Mouse (Mus musculus) midbrain, embryonic 12.5 days (tissue): ENCODE measurements at regions not wholly inside any gene's neighbourhood (a gene's known extent, or its start where the extent isn't known, plus 50 kb on each side); places are given as distances from the start of the nearest gene placed in this dataset.
"Not testable (repeated sequence)": the region's sequence is repeated elsewhere in the genome, so short reads cannot be mapped to it uniquely, and the experiment has no call there.

Source experiments
- ATAC-seq: fragments of 200-750 bp; cut with Nextera tagmentation; 2 replicates; pipeline ENCODE4 v1.8.0; 2017; ENCODE audit warnings: low read depth, moderate TSS enrichment, moderate library complexity; ENCODE audit not compliant: low FRiP score
- H3K27ac ChIP-seq: fragments of 300-500 bp; sonication (generic); replicated peaks from 2 replicates; pipeline ENCODE4 v1.5.1; 2016; ENCODE audit warnings: mild to moderate bottlenecking
- H3K27me3 ChIP-seq: fragments of 300-500 bp; sonication (generic); 2 replicates; pipeline ENCODE4 v1.6.1; 2016; ENCODE audit warnings: mild to moderate bottlenecking
- H3K36me3 ChIP-seq: fragments of 300-500 bp; sonication (generic); 2 replicates; pipeline ENCODE4 v1.6.1; 2016
- H3K4me1 ChIP-seq: fragments of 300-500 bp; sonication (generic); 2 replicates; pipeline ENCODE4 v1.6.1; 2016
- H3K4me2 ChIP-seq: fragments of 300-500 bp; sonication (generic); replicated peaks from 2 replicates; pipeline ENCODE4 v1.6.1; 2016; ENCODE audit warnings: mild to moderate bottlenecking, moderate library complexity
- H3K4me3 ChIP-seq: fragments of 300-500 bp; sonication (generic); 2 replicates; pipeline ENCODE4 v1.5.1; 2016; ENCODE audit warnings: mild to moderate bottlenecking
- H3K9ac ChIP-seq: fragments of 300-500 bp; sonication (generic); replicated peaks from 2 replicates; pipeline ENCODE4 v1.6.1; 2016; ENCODE audit warnings: mild to moderate bottlenecking, moderate library complexity
- H3K9me3 ChIP-seq: fragments of 300-500 bp; sonication (generic); 2 replicates; pipeline ENCODE4 v1.6.1; 2016; ENCODE audit warnings: mild to moderate bottlenecking
- WGBS: fragments of 180-500 bp; shearing (Covaris S2); methylation state at CpG from one replicate; pipeline ENCODE4 v1.1.7; 2016; 5-methylcytosine and 5-hydroxymethylcytosine counted together

GRCm38 (mm10) chr14:48607131-48607530 is 66.5 kb downstream of the Otx2 start:
- Histone ChIP-seq H3K36me3 (no peaks in the 10 kb centered on the region), H3K9ac (no peak overlapping the region), H3K4me1 (peaks cover 8% of the 10 kb centered on the region; the same call in 1 of the 2 replicates), H3K4me2 (no peak overlapping the region), H3K27ac (no peak overlapping the region), H3K4me3 (no peak overlapping the region), H3K9me3 (no peaks in the 10 kb centered on the region), H3K27me3 (no peaks in the 10 kb centered on the region)
- no peak for ATAC-seq
- 68% methylated on average over 6 of the region's 6 CpGs for WGBS

- Histone ChIP-seq H3K27ac (no peak overlapping the region), H3K4me2 (no peak overlapping the region), H3K9me3 (no peaks in the 10 kb centered on the region), H3K36me3 (no peaks in the 10 kb centered on the region), H3K4me1 (peaks cover 2% of the 10 kb centered on the region), H3K4me3 (no peak overlapping the region), H3K9ac (no peak overlapping the region), H3K27me3 (no peaks in the 10 kb centered on the region)
- 82% methylated on average over 6 of the region's 6 CpGs for WGBS
- ATAC-seq: no peak
Measured at GRCm38 (mm10) chr14:48603490-48603889, 70.1 kb downstream of the Otx2 start.

GRCm38 (mm10) chr14:48594334-48594733 is 79.3 kb downstream of the Otx2 start:
- H3K4me2 ChIP-seq: no peak overlapping the region
- WGBS: 87% methylated on average over 5 of the region's 5 CpGs
- peaks cover 5% of the 10 kb centered on the region; the same call in 1 of the 2 replicates for H3K27me3 ChIP-seq
- no peak for ATAC-seq
- no peaks in the 10 kb centered on the region for H3K36me3 ChIP-seq
- H3K27ac ChIP-seq: no peak overlapping the region
- no peak overlapping the region for H3K9ac ChIP-seq
- no peak overlapping the region for H3K4me3 ChIP-seq
- no peaks in the 10 kb centered on the region for H3K9me3 ChIP-seq
- peaks cover 7% of the 10 kb centered on the region; the same call in 1 of the 2 replicates for H3K4me1 ChIP-seq

- no peak overlapping the region for H3K4me3 ChIP-seq
- 46% methylated on average over 8 of the region's 8 CpGs for WGBS
- H3K36me3 ChIP-seq: no peaks in the 10 kb centered on the region
- peaks cover 7% of the 10 kb centered on the region; the same call in 1 of the 2 replicates for H3K4me1 ChIP-seq
- peak overlapping the region; percentile 31; the same call in 1 of the 2 replicates for H3K27ac ChIP-seq
- no peak overlapping the region; the same call in 1 of the 2 replicates for H3K4me2 ChIP-seq
- ATAC-seq: peak; percentile 90
- no peaks in the 10 kb centered on the region for H3K9me3 ChIP-seq
- H3K9ac ChIP-seq: no peak overlapping the region
- peaks cover 5% of the 10 kb centered on the region; the same call in 1 of the 2 replicates for H3K27me3 ChIP-seq
Measured at GRCm38 (mm10) chr14:48593363-48593762, 80.3 kb downstream of the Otx2 start.

- Histone ChIP-seq H3K4me1 (peaks cover 7% of the 10 kb centered on the region; the same call in 1 of the 2 replicates), H3K27me3 (no peaks in the 10 kb centered on the region), H3K9me3 (no peaks in the 10 kb centered on the region), H3K27ac (no peak overlapping the region), H3K4me2 (no peak overlapping the region), H3K36me3 (no peaks in the 10 kb centered on the region), H3K9ac (no peak overlapping the region), H3K4me3 (no peak overlapping the region)
- WGBS: 67% methylated on average over 15 of the region's 15 CpGs
- ATAC-seq: no peak
Measured at GRCm38 (mm10) chr14:48591483-48592230, 82.0 kb downstream of the Otx2 start.

- no peak overlapping the region for H3K9ac ChIP-seq
- no peak overlapping the region for H3K4me2 ChIP-seq
- 54% methylated on average over 14 of the region's 14 CpGs for WGBS
- no peaks in the 10 kb centered on the region for H3K27me3 ChIP-seq
- H3K9me3 ChIP-seq: no peaks in the 10 kb centered on the region
- no peak overlapping the region for H3K4me3 ChIP-seq
- no peaks in the 10 kb centered on the region for H3K36me3 ChIP-seq
- H3K4me1 ChIP-seq: peaks cover 7% of the 10 kb centered on the region; the same call in 1 of the 2 replicates
- ATAC-seq: no peak
- no peak overlapping the region for H3K27ac ChIP-seq
Measured at GRCm38 (mm10) chr14:48590426-48590825, 83.2 kb downstream of the Otx2 start.

- Histone ChIP-seq H3K9ac (no peak overlapping the region), H3K27ac (no peak overlapping the region), H3K4me2 (no peak overlapping the region), H3K4me1 (peaks cover 7% of the 10 kb centered on the region; the same call in 1 of the 2 replicates), H3K9me3 (no peaks in the 10 kb centered on the region), H3K27me3 (no peaks in the 10 kb centered on the region), H3K36me3 (no peaks in the 10 kb centered on the region), H3K4me3 (no peak overlapping the region)
- WGBS: 76% methylated on average over 15 of the region's 15 CpGs
- no peak for ATAC-seq
Measured at GRCm38 (mm10) chr14:48589702-48590325, 83.8 kb downstream of the Otx2 start.

- Histone ChIP-seq H3K9ac (no peak overlapping the region), H3K9me3 (no peaks in the 10 kb centered on the region), H3K27ac (no peak overlapping the region), H3K27me3 (no peaks in the 10 kb centered on the region), H3K4me3 (no peak overlapping the region), H3K4me2 (no peak overlapping the region), H3K36me3 (no peaks in the 10 kb centered on the region), H3K4me1 (peaks cover under 1% of the 10 kb centered on the region; the same call in 1 of the 2 replicates)
- ATAC-seq: no peak
- WGBS: 94% methylated on average over 3 of the region's 3 CpGs
Measured at GRCm38 (mm10) chr14:48585820-48586219, 87.8 kb downstream of the Otx2 start.

GRCm38 (mm10) chr14:48584571-48584970 is 89.0 kb downstream of the Otx2 start:
- Histone ChIP-seq H3K27me3 (no peaks in the 10 kb centered on the region), H3K9ac (no peak overlapping the region), H3K4me2 (no peak overlapping the region), H3K27ac (no peak overlapping the region), H3K4me1 (peaks cover 10% of the 10 kb centered on the region), H3K9me3 (no peaks in the 10 kb centered on the region), H3K4me3 (no peak overlapping the region), H3K36me3 (no peaks in the 10 kb centered on the region)
- ATAC-seq: no peak
- WGBS: 53% methylated on average over 3 of the region's 3 CpGs

- Histone ChIP-seq H3K27ac (no peak overlapping the region), H3K4me3 (no peak overlapping the region), H3K9ac (no peak overlapping the region), H3K4me2 (no peak overlapping the region), H3K27me3 (no peaks in the 10 kb centered on the region), H3K36me3 (no peaks in the 10 kb centered on the region), H3K4me1 (peaks cover 10% of the 10 kb centered on the region), H3K9me3 (no peaks in the 10 kb centered on the region)
- no peak for ATAC-seq
- 96% methylated on average over 3 of the region's 3 CpGs for WGBS
Measured at GRCm38 (mm10) chr14:48583516-48583915, 90.1 kb downstream of the Otx2 start.

- Histone ChIP-seq H3K27me3 (no peaks in the 10 kb centered on the region), H3K27ac (no peak overlapping the region), H3K9me3 (no peaks in the 10 kb centered on the region), H3K4me2 (no peak overlapping the region), H3K4me1 (peaks cover 10% of the 10 kb centered on the region), H3K36me3 (no peaks in the 10 kb centered on the region), H3K4me3 (no peak overlapping the region), H3K9ac (no peak overlapping the region)
- WGBS: 76% methylated on average over 1 of the region's 1 CpGs
- ATAC-seq: no peak
Measured at GRCm38 (mm10) chr14:48582080-48582479, 91.5 kb downstream of the Otx2 start.

GRCm38 (mm10) chr14:48581308-48581707 is 92.3 kb downstream of the Otx2 start:
- not testable (repeated sequence) for H3K36me3 ChIP-seq, H3K4me2 ChIP-seq, H3K4me3 ChIP-seq, H3K27ac ChIP-seq, H3K27me3 ChIP-seq, H3K9ac ChIP-seq, H3K9me3 ChIP-seq, ATAC-seq
- WGBS: 21% methylated on average over 2 of the region's 2 CpGs
- H3K4me1 ChIP-seq: peaks cover 10% of the 10 kb centered on the region
